Mouse (Mus musculus) forebrain, embryonic 14.5 days (tissue): ENCODE measurements at regions not wholly inside any gene's neighbourhood (a gene's known extent, or its start where the extent isn't known, plus 50 kb on each side); places are given as distances from the start of the nearest gene placed in this dataset.

Experiments
- ATAC-seq: fragments of 200-750 bp; cut with Nextera tagmentation; 2 replicates; pipeline ENCODE4 v1.8.0; 2017; ENCODE audit warnings: mild to moderate bottlenecking, moderate library complexity
- DNase-seq: peaks from one replicate; pipeline ENCODE4 v3.0.0-alpha.2; 2015; ENCODE audit warnings: low spot score
- H3K27ac ChIP-seq: fragments of 300-500 bp; sonication (generic); 2 replicates; pipeline ENCODE4 v1.5.1; 2014; ENCODE audit warnings: low read depth, mild to moderate bottlenecking, control low read depth, low read length, moderate library complexity
- H3K27me3 ChIP-seq: fragments of 300-500 bp; sonication (generic); replicated peaks from 2 replicates; pipeline ENCODE4 v1.6.1; 2014; ENCODE audit warnings: low read length, control low read depth, mixed read lengths; ENCODE audit not compliant: control insufficient read depth, insufficient read depth
- H3K36me3 ChIP-seq: fragments of 300-500 bp; sonication (generic); 2 replicates; pipeline ENCODE4 v1.6.1; 2014; ENCODE audit warnings: low read length, control low read depth; ENCODE audit not compliant: control insufficient read depth, insufficient read depth
- H3K4me1 ChIP-seq: fragments of 300-500 bp; sonication (generic); 2 replicates; pipeline ENCODE4 v1.6.1; 2014; ENCODE audit warnings: antibody characterized with exemption, low read length, control low read depth; ENCODE audit not compliant: control insufficient read depth, insufficient read depth
- H3K4me2 ChIP-seq: fragments of 300-500 bp; sonication (generic); 2 replicates; pipeline ENCODE4 v1.6.1; 2014; ENCODE audit warnings: mild to moderate bottlenecking, control low read depth, low read length
- H3K4me3 ChIP-seq: fragments of 300-500 bp; sonication (generic); 2 replicates; pipeline ENCODE4 v1.5.1; 2014; ENCODE audit warnings: low read depth, low read length, control low read depth
- H3K9ac ChIP-seq: fragments of 300-500 bp; sonication (generic); 2 replicates; pipeline ENCODE4 v1.6.1; 2014; ENCODE audit warnings: mild to moderate bottlenecking, low read length, control low read depth, moderate library complexity
- H3K9me3 ChIP-seq: fragments of 300-500 bp; sonication (generic); replicated peaks from 2 replicates; pipeline ENCODE4 v1.6.1; 2016; ENCODE audit warnings: low read length, control low read depth, mixed read lengths; ENCODE audit not compliant: control insufficient read depth
- whole genome bisulfite sequencing: fragments of 180-500 bp; shearing (Covaris S2); extraction: QIAGEN DNeasy Blood & Tissue Kit; methylation state at CpG from one replicate; pipeline ENCODE4 v1.1.7; 2014; 5-methylcytosine and 5-hydroxymethylcytosine counted together

DNA sequence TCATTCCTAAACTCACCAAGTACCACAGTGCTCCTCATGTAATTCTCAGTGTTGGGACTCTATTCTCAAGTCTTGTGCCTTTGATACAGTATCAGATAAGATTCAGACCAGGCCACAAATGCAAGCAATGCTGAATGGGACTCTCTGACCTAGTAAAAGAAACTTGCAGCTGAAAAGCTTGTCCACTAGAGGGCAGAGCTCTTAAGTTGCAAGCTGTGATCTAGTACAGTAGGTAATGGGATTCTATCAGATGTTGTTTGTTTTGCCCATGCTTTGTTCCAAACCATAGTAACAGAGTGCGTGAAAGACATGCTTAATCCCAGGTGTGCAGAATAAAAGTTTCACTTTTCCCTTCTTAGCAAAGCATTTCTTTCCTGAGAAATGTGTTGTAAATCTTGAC, 383.2 kb upstream of the Chrm2 start:
- no peak overlapping the region for H3K9ac ChIP-seq
- H3K9me3 ChIP-seq: no peaks in the 10 kb centered on the region
- no peaks in the 10 kb centered on the region for H3K36me3 ChIP-seq
- ATAC-seq (0 out of 2 replicates have a peak, but pooled peaks have one; percentile 54), DNase-seq (peak; percentile 73)
- H3K4me3 ChIP-seq: no peak overlapping the region
- H3K27me3 ChIP-seq: no peaks in the 10 kb centered on the region
- 33% methylated on average over 1 of the region's 1 CpGs for WGBS
- H3K4me1 ChIP-seq: no peaks in the 10 kb centered on the region
- H3K4me2 ChIP-seq: no peak overlapping the region
- H3K27ac ChIP-seq: no peak overlapping the region

GRCm38 (mm10) chr6:36002090-36002489, 385.8 kb upstream of the Chrm2 start:
- Histone ChIP-seq H3K27me3 (no peaks in the 10 kb centered on the region), H3K36me3 (no peaks in the 10 kb centered on the region), H3K9me3 (no peaks in the 10 kb centered on the region), H3K4me3 (no peak overlapping the region), H3K4me1 (no peaks in the 10 kb centered on the region), H3K27ac (no peak overlapping the region), H3K9ac (no peak overlapping the region), H3K4me2 (no peak overlapping the region)
- ATAC-seq: no peak
- 69% methylated on average over 3 of the region's 3 CpGs for WGBS
- no peak for DNase-seq

DNA sequence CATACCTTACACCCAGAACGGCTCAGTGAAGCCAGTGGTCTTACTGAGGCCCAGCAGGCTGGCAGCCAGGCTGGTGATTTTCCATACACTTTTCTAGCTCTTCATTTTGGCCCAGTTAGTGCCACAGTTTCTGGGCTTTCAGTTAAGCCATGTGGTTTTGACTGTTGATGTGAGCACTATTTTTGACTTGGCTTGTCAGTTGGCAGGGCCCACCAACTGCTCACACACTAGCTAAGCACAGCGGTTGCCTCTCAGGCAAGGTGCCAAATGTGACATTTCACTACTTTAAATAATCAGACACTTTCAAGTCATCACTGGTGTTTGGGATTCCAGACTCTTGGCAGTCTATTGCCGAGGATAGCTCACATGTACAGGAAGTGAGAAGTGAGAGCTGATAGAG, 399.0 kb upstream of the Chrm2 start:
- H3K4me1 ChIP-seq: no peaks in the 10 kb centered on the region
- H3K27me3 ChIP-seq: no peaks in the 10 kb centered on the region
- H3K9me3 ChIP-seq: no peaks in the 10 kb centered on the region
- no peak overlapping the region for H3K27ac ChIP-seq
- DNase-seq (peak; percentile 87), ATAC-seq (peak; percentile 79; the same call in 1 of the 2 replicates)
- no peak overlapping the region for H3K9ac ChIP-seq
- H3K36me3 ChIP-seq: no peaks in the 10 kb centered on the region
- 53% methylated on average over 3 of the region's 3 CpGs for WGBS
- H3K4me3 ChIP-seq: no peak overlapping the region
- no peak overlapping the region for H3K4me2 ChIP-seq

GRCm38 (mm10) chr6:35940071-35940470, 400.4 kb upstream of the Mtpn start:
- Histone ChIP-seq H3K27me3 (no peaks in the 10 kb centered on the region), H3K9me3 (no peaks in the 10 kb centered on the region), H3K4me1 (no peaks in the 10 kb centered on the region), H3K36me3 (no peaks in the 10 kb centered on the region), H3K4me2 (no peak overlapping the region), H3K9ac (no peak overlapping the region), H3K4me3 (no peak overlapping the region), H3K27ac (no peak overlapping the region)
- no peak for ATAC-seq
- no peak for DNase-seq
- WGBS: 95% methylated on average over 1 of the region's 1 CpGs

- Histone ChIP-seq H3K4me1 (no peaks in the 10 kb centered on the region), H3K27ac (no peak overlapping the region), H3K27me3 (no peaks in the 10 kb centered on the region), H3K9ac (no peak overlapping the region), H3K4me3 (no peak overlapping the region), H3K36me3 (no peaks in the 10 kb centered on the region), H3K9me3 (no peaks in the 10 kb centered on the region), H3K4me2 (no peak overlapping the region)
- ATAC-seq (no peak), DNase-seq (no peak)
These were observed 384.5 kb upstream of the Mtpn start for GRCm38 (mm10) chr6:35924189-35924588.

GRCm38 (mm10) chr6:35897990-35898389, 358.3 kb upstream of the Mtpn start:
- WGBS: 58% methylated on average over 2 of the region's 2 CpGs
- Histone ChIP-seq H3K27me3 (no peaks in the 10 kb centered on the region), H3K4me3 (no peak overlapping the region), H3K4me1 (no peaks in the 10 kb centered on the region), H3K27ac (no peak overlapping the region), H3K9ac (no peak overlapping the region), H3K9me3 (no peaks in the 10 kb centered on the region), H3K4me2 (no peak overlapping the region), H3K36me3 (no peaks in the 10 kb centered on the region)
- no peak for DNase-seq
- ATAC-seq: no peak

DNA sequence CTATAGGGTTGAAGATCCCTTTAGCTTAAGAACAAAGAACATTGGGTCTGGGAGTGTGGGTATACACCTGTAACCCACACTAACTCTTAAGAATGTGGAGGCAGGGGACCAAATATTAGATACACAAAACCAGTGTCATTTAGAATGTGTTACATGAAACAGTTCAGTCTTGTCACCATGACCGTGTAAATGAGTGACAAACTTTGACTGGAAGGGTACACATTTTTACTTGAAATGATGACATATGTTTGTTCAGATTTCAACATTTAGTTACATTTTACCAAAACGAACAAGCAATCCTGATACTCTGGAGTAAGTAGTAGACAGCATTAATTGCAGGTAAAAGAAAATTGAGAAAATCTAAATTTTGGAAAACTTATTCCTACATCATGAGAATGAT, 356.0 kb upstream of the Mtpn start:
- H3K27me3 ChIP-seq: no peaks in the 10 kb centered on the region
- H3K9me3 ChIP-seq: no peaks in the 10 kb centered on the region
- H3K4me1 ChIP-seq: no peaks in the 10 kb centered on the region
- H3K4me3 ChIP-seq: no peak overlapping the region
- WGBS: 93% methylated on average over 2 of the region's 2 CpGs
- ATAC-seq (no peak), DNase-seq (no peak)
- H3K27ac ChIP-seq: no peak overlapping the region
- H3K36me3 ChIP-seq: no peaks in the 10 kb centered on the region
- H3K9ac ChIP-seq: no peak overlapping the region
- H3K4me2 ChIP-seq: no peak overlapping the region

- H3K36me3 ChIP-seq: no peaks in the 10 kb centered on the region
- no peak overlapping the region for H3K9ac ChIP-seq
- DNase-seq: no peak
- H3K9me3 ChIP-seq: no peaks in the 10 kb centered on the region
- H3K4me1 ChIP-seq: no peaks in the 10 kb centered on the region
- no peak for ATAC-seq
- H3K27ac ChIP-seq: no peak overlapping the region
- 90% methylated on average over 6 of the region's 6 CpGs for WGBS
- H3K4me3 ChIP-seq: no peak overlapping the region
- H3K27me3 ChIP-seq: no peaks in the 10 kb centered on the region
- H3K4me2 ChIP-seq: no peak overlapping the region
These were observed 335.0 kb upstream of the Mtpn start for GRCm38 (mm10) chr6:35874671-35875070.

DNA sequence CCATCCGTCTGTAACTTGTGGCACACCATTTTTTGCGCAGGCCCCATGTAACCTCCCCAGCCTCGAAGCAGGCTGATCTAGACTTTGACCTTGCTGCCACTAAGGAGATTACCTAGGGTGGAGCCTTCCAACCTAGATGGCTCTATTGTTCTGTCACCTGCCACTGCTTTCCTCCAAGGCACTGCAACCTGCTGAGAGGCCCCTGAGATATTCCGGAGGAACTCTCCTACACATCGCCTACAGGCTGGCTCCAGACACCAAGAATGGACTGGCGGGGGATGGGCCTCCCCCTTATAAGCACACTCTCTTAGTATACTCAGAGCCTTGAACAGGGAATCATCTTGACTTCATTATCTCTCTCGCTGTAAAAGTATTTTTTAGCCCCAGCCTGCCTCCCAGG, 331.7 kb upstream of the Mtpn start:
- H3K36me3 ChIP-seq: no peaks in the 10 kb centered on the region
- no peak overlapping the region for H3K4me3 ChIP-seq
- H3K9me3 ChIP-seq: no peaks in the 10 kb centered on the region
- whole genome bisulfite sequencing: 74% methylated on average over 7 of the region's 7 CpGs
- no peaks in the 10 kb centered on the region for H3K4me1 ChIP-seq
- no peaks in the 10 kb centered on the region for H3K27me3 ChIP-seq
- H3K9ac ChIP-seq: no peak overlapping the region
- H3K27ac ChIP-seq: no peak overlapping the region
- no peak overlapping the region for H3K4me2 ChIP-seq
- DNase-seq (no peak), ATAC-seq (no peak)

GRCm38 (mm10) chr6:35864218-35864617, 324.5 kb upstream of the Mtpn start:
- WGBS: 85% methylated on average over 6 of the region's 6 CpGs
- no peak overlapping the region for H3K27ac ChIP-seq

More at GRCm38 (mm10) chr6:35864218-35864617, 324.5 kb upstream of the Mtpn start:
- Histone ChIP-seq H3K9ac (no peak overlapping the region), H3K4me2 (no peak overlapping the region), H3K9me3 (no peaks in the 10 kb centered on the region), H3K36me3 (no peaks in the 10 kb centered on the region), H3K4me1 (no peaks in the 10 kb centered on the region), H3K27me3 (no peaks in the 10 kb centered on the region), H3K4me3 (no peak overlapping the region)
- ATAC-seq: no peak
- no peak for DNase-seq
